Mouse (Mus musculus) myocyte (in vitro differentiated cells): ENCODE results near the gene Elp5. TPM values are rescaled to one million over a fixed set of nuclear protein-coding genes. Genes with fewer than 3 reads are reported as not detected.

ENCODE experiments used
- H3K27me3 ChIP-seq: one replicate; pipeline ENCODE4 v1.6.1; 2011; ENCODE audit not compliant: control insufficient read depth, insufficient read depth, insufficient read length
- H3K36me3 ChIP-seq: one replicate; pipeline ENCODE4 v1.6.1; 2011; ENCODE audit not compliant: control insufficient read depth, insufficient read depth
- H3K4me2 ChIP-seq: one replicate; pipeline ENCODE4 v1.6.1; 2011; ENCODE audit warnings: low read depth, control low read depth
- H3K4me3 ChIP-seq: one replicate; pipeline ENCODE4 v1.5.1; 2011; ENCODE audit warnings: mild to moderate bottlenecking, control low read depth, moderate library complexity
- H3K79me2 ChIP-seq: one replicate; pipeline ENCODE4 v1.6.1; 2011; ENCODE audit not compliant: control insufficient read depth, insufficient read depth
- H3ac ChIP-seq: one replicate; pipeline ENCODE4 v1.6.1; 2011; ENCODE audit not compliant: control insufficient read depth, insufficient read length
- CEBPB ChIP-seq: IDR thresholded peaks from 2 replicates; pipeline ENCODE4 v1.6.1; 2011; ENCODE audit warnings: mild to moderate bottlenecking, moderate library complexity; ENCODE audit not compliant: poor library complexity, insufficient read depth, severe bottlenecking
- E2F4 ChIP-seq: IDR thresholded peaks from one replicate; pipeline ENCODE4 v1.6.1; 2011; ENCODE audit warnings: mild to moderate bottlenecking, control low read depth, moderate library complexity; ENCODE audit not compliant: insufficient read depth
- MAX ChIP-seq: IDR thresholded peaks from one replicate; pipeline ENCODE4 v1.6.1; 2011; ENCODE audit warnings: low read depth, mild to moderate bottlenecking, control low read depth
- MYOD1 ChIP-seq, 3 experiments: IDR thresholded peaks; one replicate each; pipeline ENCODE4 v1.6.1; 2011; ENCODE audit warnings: control low read depth in 2 of 3, low read depth in 2 of 3, mild to moderate bottlenecking in 2 of 3, moderate library complexity in 1 of 3; ENCODE audit not compliant: insufficient read length in 2 of 3, control insufficient read depth in 1 of 3
- MYOG ChIP-seq, 3 experiments: IDR thresholded peaks; one replicate each; pipeline ENCODE4 v1.6.1; 2011; ENCODE audit warnings: control low read depth in 2 of 3, low read depth in 2 of 3, mild to moderate bottlenecking in 2 of 3; ENCODE audit not compliant: insufficient read length in 2 of 3, control insufficient read depth in 1 of 3, insufficient read depth in 1 of 3
- POLR2A ChIP-seq: IDR thresholded peaks from one replicate; pipeline ENCODE4 v1.6.1; 2011; ENCODE audit warnings: low read depth, mild to moderate bottlenecking, control low read depth, moderate library complexity; ENCODE audit not compliant: insufficient read length
- POLR2AphosphoS2 ChIP-seq: IDR thresholded peaks from one replicate; pipeline ENCODE4 v1.6.1; 2011; ENCODE audit warnings: low read depth, control low read depth; ENCODE audit not compliant: insufficient read length
- REST ChIP-seq: IDR thresholded peaks from one replicate; pipeline ENCODE4 v1.6.1; 2011; ENCODE audit warnings: mild to moderate bottlenecking, control low read depth, moderate library complexity; ENCODE audit not compliant: insufficient read depth, insufficient read length
- SRF ChIP-seq: IDR thresholded peaks from one replicate; pipeline ENCODE4 v1.6.1; 2011; ENCODE audit warnings: low read depth; ENCODE audit not compliant: control insufficient read depth, insufficient read length
- TCF12 ChIP-seq: IDR thresholded peaks from one replicate; pipeline ENCODE4 v1.6.1; 2011; ENCODE audit warnings: mild to moderate bottlenecking, control low read depth; ENCODE audit not compliant: poor library complexity, insufficient read depth, severe bottlenecking
- TCF3 ChIP-seq: IDR thresholded peaks from one replicate; pipeline ENCODE4 v1.6.1; 2011; ENCODE audit warnings: low read depth, control low read depth; ENCODE audit not compliant: insufficient read length
- USF1 ChIP-seq: IDR thresholded peaks from one replicate; pipeline ENCODE4 v1.6.1; 2011; ENCODE audit warnings: low read depth, mild to moderate bottlenecking, control low read depth, moderate library complexity
- polyA plus RNA-seq: library from polyadenylated mRNA; unstranded; fragments of >200 nt; fragmentation: generic; extraction: Trizol; gene quantifications from one replicate; pipeline ENCODE4 v1.2.1, GENCODE M21; 2012; ENCODE audit warnings: missing spikeins

Gene Elp5
- polyA plus RNA-seq, 1 experiment = 91.5 TPM

- peaks cover 48% of the 10 kb centered on the region for H3K27me3 ChIP-seq
These were observed 42.6 kb downstream of the Elp5 start for GRCm38 (mm10) chr11:69939731-69940130.

GRCm38 (mm10) chr11:69939181-69939580 lies 43.1 kb downstream of the Elp5 start:
- no peaks in the 10 kb centered on the region for H3K79me2 ChIP-seq
- no peak overlapping the region for H3ac ChIP-seq
- no peak overlapping the region for H3K4me3 ChIP-seq
- TF ChIP-seq CEBPB (no peak), MYOG (IDR thresholded peaks at IDR 0.05; ENCODE audit: control insufficient read depth in 1 of 3, insufficient read depth in 1 of 3, insufficient read length in 2 of 3, low read depth in 2 of 3) (no peak), SRF (no peak), USF1 (no peak), POLR2A (no peak), MYOD1 (IDR thresholded peaks at IDR 0.05; ENCODE audit: control insufficient read depth in 1 of 3, insufficient read length in 2 of 3, low read depth in 2 of 3) (no peak), TCF12 (no peak), REST (no peak), POLR2AphosphoS2 (no peak), E2F4 (no peak), TCF3 (no peak), MAX (no peak)
- no peak overlapping the region for H3K4me2 ChIP-seq
- H3K27me3 ChIP-seq = peaks cover 48% of the 10 kb centered on the region
- no peaks in the 10 kb centered on the region for H3K36me3 ChIP-seq

More at GRCm38 (mm10) chr11:69939731-69940130, 42.6 kb downstream of the Elp5 start:
- Histone ChIP-seq H3ac (no peak overlapping the region), H3K79me2 (no peaks in the 10 kb centered on the region), H3K4me3 (no peak overlapping the region), H3K36me3 (no peaks in the 10 kb centered on the region), H3K4me2 (no peak overlapping the region)
- TF ChIP-seq MYOD1 (IDR thresholded peaks at IDR 0.05; ENCODE audit: control insufficient read depth in 1 of 3, insufficient read length in 2 of 3, low read depth in 2 of 3) (no peak), MAX (no peak), TCF12 (no peak), POLR2AphosphoS2 (no peak), SRF (no peak), REST (no peak), POLR2A (no peak), TCF3 (no peak), E2F4 (no peak), USF1 (no peak), MYOG (IDR thresholded peaks at IDR 0.05; ENCODE audit: control insufficient read depth in 1 of 3, insufficient read depth in 1 of 3, insufficient read length in 2 of 3, low read depth in 2 of 3) (no peak), CEBPB (no peak)

- H3K4me3 ChIP-seq = no peak overlapping the region
- H3K4me2 ChIP-seq = no peak overlapping the region
- no peaks in the 10 kb centered on the region for H3K79me2 ChIP-seq
- H3ac ChIP-seq = no peak overlapping the region
- H3K36me3 ChIP-seq = no peaks in the 10 kb centered on the region
- H3K27me3 ChIP-seq = peaks cover 48% of the 10 kb centered on the region
- TF ChIP-seq MAX = no peak
- TF ChIP-seq USF1 = no peak
- TF ChIP-seq MYOD1 (IDR thresholded peaks at IDR 0.05; ENCODE audit: control insufficient read depth in 1 of 3, insufficient read length in 2 of 3, low read depth in 2 of 3) = no peak
- TF ChIP-seq POLR2AphosphoS2 = no peak
- no peak for TF ChIP-seq REST
- TF ChIP-seq MYOG (IDR thresholded peaks at IDR 0.05; ENCODE audit: control insufficient read depth in 1 of 3, insufficient read depth in 1 of 3, insufficient read length in 2 of 3, low read depth in 2 of 3) = no peak
- TF ChIP-seq TCF3 = no peak
- no peak for TF ChIP-seq E2F4
- no peak for TF ChIP-seq POLR2A
- TF ChIP-seq SRF = no peak
- TF ChIP-seq TCF12 = no peak
- TF ChIP-seq CEBPB = no peak
These were observed 43.8 kb downstream of the Elp5 start for GRCm38 (mm10) chr11:69938401-69938979.

GRCm38 (mm10) chr11:69937834-69938233 lies 44.5 kb downstream of the Elp5 start:
- Histone ChIP-seq H3K4me2 (no peak overlapping the region), H3K27me3 (peaks cover 48% of the 10 kb centered on the region), H3K4me3 (no peak overlapping the region), H3ac (no peak overlapping the region), H3K79me2 (no peaks in the 10 kb centered on the region), H3K36me3 (no peaks in the 10 kb centered on the region)
- TF ChIP-seq TCF3 (no peak), USF1 (no peak), MYOG (IDR thresholded peaks at IDR 0.05; ENCODE audit: control insufficient read depth in 1 of 3, insufficient read depth in 1 of 3, insufficient read length in 2 of 3, low read depth in 2 of 3) (no peak), REST (no peak), CEBPB (no peak), TCF12 (no peak), MYOD1 (IDR thresholded peaks at IDR 0.05; ENCODE audit: control insufficient read depth in 1 of 3, insufficient read length in 2 of 3, low read depth in 2 of 3) (no peak), POLR2A (no peak), SRF (no peak), E2F4 (no peak), POLR2AphosphoS2 (no peak), MAX (no peak)
